Mouse (Mus musculus): Measurements from ENCODE around the gene Igfbp5. TPM values are rescaled to one million over a fixed set of nuclear protein-coding genes. Genes with fewer than 3 reads are reported as not detected.

Igfbp5 gene
- polyA plus RNA-seq, 1 experiment = not detected

DNA sequence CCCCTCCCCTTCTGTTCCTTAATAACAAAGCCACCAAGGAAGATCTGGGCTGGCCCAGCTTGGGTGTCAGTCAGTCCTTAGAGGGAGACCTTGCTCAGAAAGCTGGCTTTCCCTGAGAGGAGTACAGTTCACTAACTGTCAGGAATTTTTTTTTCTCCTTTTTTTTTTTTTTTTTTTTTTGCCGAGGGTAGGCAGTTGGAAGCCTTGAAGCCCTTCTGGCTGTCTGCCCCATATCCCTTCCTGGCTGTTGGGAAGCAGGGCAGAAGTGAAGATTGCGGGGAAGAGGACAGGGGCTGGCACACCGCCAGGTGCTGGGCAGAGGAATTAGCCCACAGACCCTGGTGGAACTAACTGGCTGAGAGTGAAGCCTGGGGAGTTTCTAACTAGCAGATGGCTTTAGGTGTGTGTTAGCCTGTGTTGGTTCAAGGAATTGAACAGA, 42.0 kb downstream of the Igfbp5 start:
- no peak for TF ChIP-seq GATA1 (IDR thresholded peaks at IDR 0.05; ENCODE audit: low read length)

DNA sequence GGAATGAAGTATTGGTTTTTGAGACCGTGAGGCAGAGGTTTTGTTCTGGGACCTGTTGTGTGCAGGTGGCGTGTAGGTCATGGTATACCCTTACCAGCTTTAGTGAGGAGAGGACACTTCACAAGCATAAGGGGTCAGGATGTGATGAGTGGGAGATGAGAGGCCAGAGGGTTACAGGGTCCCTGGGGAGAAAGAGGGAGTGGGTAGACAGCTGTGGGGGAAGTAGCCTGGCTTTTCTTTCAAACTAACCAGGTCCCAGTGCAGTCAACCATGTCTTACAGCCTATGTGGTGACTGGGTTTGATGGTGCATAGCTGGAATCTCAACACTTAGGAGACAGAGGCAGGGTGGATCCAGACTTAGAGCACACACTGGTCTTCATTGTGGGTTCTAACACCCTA, 44.2 kb downstream of the Igfbp5 start:
- no peak for TF ChIP-seq GATA1 (IDR thresholded peaks at IDR 0.05; ENCODE audit: low read length)

DNA sequence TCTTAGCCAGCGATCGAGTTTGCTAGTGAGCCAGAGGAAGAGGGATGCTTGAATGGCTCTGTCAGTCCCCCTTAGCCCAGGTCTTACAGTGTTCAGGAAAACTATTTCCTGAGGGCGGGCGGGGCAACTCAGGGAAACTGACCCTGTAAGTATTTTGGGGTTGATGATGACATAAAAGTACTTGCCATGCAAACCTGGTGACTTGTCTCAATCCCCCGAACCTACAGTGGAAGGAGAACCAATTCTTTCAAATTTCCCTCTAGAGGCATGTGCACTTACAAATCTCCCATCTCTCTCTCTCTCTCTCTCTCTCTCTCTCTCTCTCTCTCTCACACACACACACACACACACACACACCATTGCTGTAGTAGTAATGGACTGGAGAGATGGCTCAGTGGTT, 45.8 kb downstream of the Igfbp5 start:
- TF ChIP-seq GATA1 (IDR thresholded peaks at IDR 0.05; ENCODE audit: low read length) = no peak

GRCm38 (mm10) chr1:72827411-72828315, 47.0 kb downstream of the Igfbp5 start:
- TF ChIP-seq GATA1 (IDR thresholded peaks at IDR 0.05; ENCODE audit: low read length) = no peak

GRCm38 (mm10) chr1:72826931-72827330, 47.8 kb downstream of the Igfbp5 start:
- TF ChIP-seq GATA1 (IDR thresholded peaks at IDR 0.05; ENCODE audit: low read length) = no peak

- no peak for TF ChIP-seq GATA1 (IDR thresholded peaks at IDR 0.05; ENCODE audit: low read length)
These were observed 48.2 kb downstream of the Igfbp5 start for GRCm38 (mm10) chr1:72826446-72826845.

- TF ChIP-seq GATA1 (IDR thresholded peaks at IDR 0.05; ENCODE audit: low read length) = no peak
These were observed 48.8 kb downstream of the Igfbp5 start for GRCm38 (mm10) chr1:72825921-72826320.

- TF ChIP-seq GATA1 (IDR thresholded peaks at IDR 0.05; ENCODE audit: low read length) = no peak
These were observed 49.4 kb downstream of the Igfbp5 start for GRCm38 (mm10) chr1:72825286-72825685.

- TF ChIP-seq GATA1 (IDR thresholded peaks at IDR 0.05; ENCODE audit: low read length) = no peak
These were observed 50.0 kb downstream of the Igfbp5 start for GRCm38 (mm10) chr1:72824707-72825101.

DNA sequence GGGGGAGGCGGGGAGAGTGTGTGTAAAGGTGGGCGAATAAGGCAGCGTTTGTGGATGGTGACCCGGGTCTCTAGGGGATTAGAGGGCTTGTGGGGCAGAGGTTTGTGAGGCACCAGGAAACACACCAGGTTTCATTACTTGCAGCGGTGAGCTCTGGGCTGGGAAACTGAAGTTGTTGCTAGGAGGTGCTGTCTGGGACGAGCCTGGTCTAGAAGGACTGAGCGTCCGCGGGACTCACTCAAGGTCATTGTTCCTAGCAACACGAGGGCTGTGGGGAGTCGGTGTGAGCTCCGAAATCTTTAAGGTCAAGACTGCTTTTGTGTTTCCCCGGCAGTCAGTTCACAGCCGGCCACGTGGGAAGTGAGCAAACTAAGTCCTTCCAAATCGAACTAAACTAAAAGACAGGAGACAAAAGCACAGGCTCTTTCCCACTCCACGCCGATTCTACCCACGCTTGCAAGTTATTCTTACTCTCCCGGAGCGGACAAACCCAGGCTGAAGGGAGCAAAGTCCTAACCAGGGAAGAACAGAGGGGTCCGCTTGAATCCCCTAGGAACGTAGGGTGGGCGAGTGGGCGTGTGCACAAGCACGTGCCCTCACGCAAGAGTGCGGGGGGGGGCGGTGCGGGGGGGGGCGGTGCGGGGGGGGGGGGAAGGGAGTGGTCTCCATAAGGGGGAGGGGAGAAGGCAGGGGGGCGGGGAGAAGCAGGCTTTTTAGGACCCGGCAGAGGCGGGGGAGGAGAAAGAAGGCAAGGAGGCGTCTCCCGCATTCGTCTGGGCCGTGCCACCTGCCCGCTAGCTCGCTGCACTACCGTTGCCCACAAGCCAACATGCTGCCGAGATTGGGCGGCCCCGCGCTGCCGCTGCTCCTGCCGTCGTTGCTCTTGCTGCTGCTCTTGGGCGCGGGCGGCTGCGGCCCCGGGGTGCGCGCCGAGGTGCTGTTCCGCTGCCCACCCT, 50.7 kb downstream of the Igfbp5 start, which contains the start of gene Igfbp2:
Gene Igfbp2 (plus strand): TSS at position 753 of the 956 bp plus-strand sequence.
- no peak for TF ChIP-seq GATA1 (IDR thresholded peaks at IDR 0.05; ENCODE audit: low read length)

GRCm38 (mm10) chr1:72822893-72823292, 51.8 kb downstream of the Igfbp5 start:
- no peak for TF ChIP-seq GATA1 (IDR thresholded peaks at IDR 0.05; ENCODE audit: low read length)

- TF ChIP-seq GATA1 (IDR thresholded peaks at IDR 0.05; ENCODE audit: low read length) = no peak
These were observed 54.7 kb downstream of the Igfbp5 start for GRCm38 (mm10) chr1:72819995-72820394.

GRCm38 (mm10) chr1:72815616-72816015, 59.1 kb downstream of the Igfbp5 start:
- no peak for TF ChIP-seq GATA1 (IDR thresholded peaks at IDR 0.05; ENCODE audit: low read length)

GRCm38 (mm10) chr1:72815184-72815583, 59.5 kb downstream of the Igfbp5 start:
- no peak for TF ChIP-seq GATA1 (IDR thresholded peaks at IDR 0.05; ENCODE audit: low read length)

GRCm38 (mm10) chr1:72813639-72814403, 60.9 kb downstream of the Igfbp5 start:
- no peak for TF ChIP-seq GATA1 (IDR thresholded peaks at IDR 0.05; ENCODE audit: low read length)
